Mouse (Mus musculus) heart, adult 10 weeks (tissue): Measurements from ENCODE around the gene Gpr155. TPM values are rescaled to one million over a fixed set of nuclear protein-coding genes. Genes with fewer than 3 reads are reported as not detected.

ENCODE experiments used
- polyA plus RNA-seq: library from polyadenylated mRNA; stranded (reverse); fragments of 350-450 nt; fragmentation: Illumina TruSeq; extraction: RNeasy Lipid Tissue Mini Kit (QIAGEN cat#74804); gene quantifications from one replicate; pipeline ENCODE4 v1.2.3, GENCODE M21; 2014; ENCODE audit warnings: low read depth, low replicate concordance

Gpr155 gene
- polyA plus RNA-seq = 10.0 TPM

DNA sequence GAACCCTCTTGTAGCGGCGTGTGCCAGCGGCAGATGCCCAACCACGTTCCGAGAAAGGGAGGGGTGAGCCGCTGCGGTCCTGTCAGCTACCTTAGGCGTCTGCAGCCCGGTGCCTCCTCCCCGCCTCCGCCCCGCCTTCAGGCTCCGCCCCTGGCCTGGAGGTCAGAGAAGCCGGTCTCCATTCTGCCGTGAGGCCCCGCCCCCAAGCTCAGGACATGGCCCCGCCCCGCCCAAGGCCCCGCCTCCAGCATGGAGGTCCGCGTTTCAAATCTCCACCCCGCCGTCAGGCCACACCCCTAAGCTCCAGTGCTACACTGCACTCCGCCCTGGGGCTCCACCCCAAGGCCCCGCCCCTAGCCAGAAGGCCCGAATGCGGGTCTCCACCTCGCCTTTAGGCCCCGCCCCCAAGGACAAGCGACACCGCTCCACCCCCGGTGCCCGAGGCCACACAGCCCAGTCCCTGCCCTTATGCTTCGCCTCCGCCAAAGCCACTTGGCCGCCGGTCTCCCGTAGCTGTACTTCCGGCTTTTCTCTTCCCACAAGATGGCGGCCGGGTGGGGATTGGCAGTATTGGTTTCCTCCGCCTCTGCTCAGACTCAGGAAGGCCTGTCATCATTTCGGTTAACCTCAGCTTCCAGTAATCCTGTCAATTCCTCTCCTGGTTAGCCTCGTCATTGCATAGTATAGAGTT lies at the start of gene Gpr155:
Gpr155 (minus strand) TSS at position 217 of the 691 bp plus-strand sequence.

DNA sequence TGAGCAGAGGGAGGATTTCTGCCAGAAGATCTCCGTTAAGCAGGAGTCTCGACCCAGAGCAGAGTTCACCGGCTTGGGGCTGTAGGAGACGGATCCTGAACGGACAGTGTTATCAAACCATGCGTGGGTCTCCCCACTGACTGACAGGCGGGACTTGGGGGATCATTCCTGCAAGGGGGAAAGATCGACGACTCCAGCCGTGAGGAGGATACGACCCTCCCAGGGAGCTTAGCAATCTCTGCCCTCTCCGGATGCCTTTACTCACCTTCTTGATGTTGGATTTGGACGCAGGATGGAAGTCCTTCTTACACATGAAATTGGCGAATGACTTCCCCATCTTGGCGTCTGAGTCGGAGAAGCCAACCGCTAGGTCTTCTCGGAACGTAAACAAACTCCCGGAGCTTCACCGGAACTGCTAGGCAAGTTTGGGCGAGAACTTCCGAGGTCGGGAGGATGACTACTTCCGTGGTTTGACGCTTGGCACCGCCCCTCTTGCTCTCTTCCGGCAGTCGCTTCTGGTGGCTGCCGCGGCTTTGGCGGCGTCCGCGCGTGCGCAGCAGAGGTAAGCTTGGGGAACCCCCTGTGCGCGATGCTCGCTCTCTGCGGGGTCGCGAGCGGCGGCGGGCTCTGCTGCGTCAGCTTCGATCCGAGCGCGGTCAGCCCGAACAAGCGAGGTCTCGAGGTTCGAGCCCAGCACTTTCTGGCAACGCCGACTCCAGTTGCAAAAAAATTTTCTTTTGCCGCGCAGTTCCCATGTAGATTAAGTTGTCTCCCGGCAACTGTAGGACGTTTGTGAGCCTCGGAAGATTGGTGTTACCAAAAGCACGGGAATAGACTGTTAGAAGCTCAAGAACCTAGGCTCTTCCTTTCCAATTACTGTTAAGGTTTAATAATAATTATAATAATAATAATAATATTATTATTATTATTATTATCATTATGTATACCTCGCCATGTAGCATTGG lies 73.9 kb downstream of the Gpr155 start, which contains the start of the genes Scrn3 and Cir1:
Scrn3 (plus strand) TSS at position 450 of the 965 bp plus-strand sequence.
Cir1 (minus strand) TSS at position 550 of the 965 bp plus-strand sequence.

Other genes with a start within 250 kb of the Gpr155 start
- 37.5 TPM for gene Ola1, start 167.6 kb downstream of the Gpr155 start, polyA plus RNA-seq
- not detected for gene Sp9, start 114.6 kb downstream of the Gpr155 start, polyA plus RNA-seq
- gene Scrn3, start 74.0 kb downstream of the Gpr155 start, polyA plus RNA-seq = 31.7 TPM
- 20.2 TPM for gene Cir1, start 73.9 kb downstream of the Gpr155 start, polyA plus RNA-seq
- gene Wipf1, start 143.2 kb upstream of the Gpr155 start, polyA plus RNA-seq = 9.6 TPM
- gene Chrna1, start 193.8 kb upstream of the Gpr155 start, polyA plus RNA-seq = not detected